Mouse (Mus musculus) cerebellum, adult 2 months (tissue): ENCODE results near the gene Lin7c.

ENCODE experiments used
- CTCF ChIP-seq: fragments of 200-500 bp; IDR thresholded peaks from 2 replicates; pipeline ENCODE4 v1.5.1; 2011; ENCODE audit warnings: low read depth, mild to moderate bottlenecking, control low read depth, low read length, moderate library complexity, borderline replicate concordance; ENCODE audit not compliant: insufficient read depth
- POLR2A ChIP-seq: fragments of 200-500 bp; IDR thresholded peaks from 2 replicates; pipeline ENCODE4 v1.6.1; 2011; ENCODE audit warnings: low read length, control low read depth, borderline replicate concordance; ENCODE audit not compliant: insufficient read depth

- TF ChIP-seq POLR2A, result no peak
- no peak for TF ChIP-seq CTCF
These were observed 45.2 kb downstream of the Lin7c start for GRCm38 (mm10) chr2:109935754-109936409.
